8 mouse cellular contexts compared by ENCODE assay signal in the genomic region with DNA sequence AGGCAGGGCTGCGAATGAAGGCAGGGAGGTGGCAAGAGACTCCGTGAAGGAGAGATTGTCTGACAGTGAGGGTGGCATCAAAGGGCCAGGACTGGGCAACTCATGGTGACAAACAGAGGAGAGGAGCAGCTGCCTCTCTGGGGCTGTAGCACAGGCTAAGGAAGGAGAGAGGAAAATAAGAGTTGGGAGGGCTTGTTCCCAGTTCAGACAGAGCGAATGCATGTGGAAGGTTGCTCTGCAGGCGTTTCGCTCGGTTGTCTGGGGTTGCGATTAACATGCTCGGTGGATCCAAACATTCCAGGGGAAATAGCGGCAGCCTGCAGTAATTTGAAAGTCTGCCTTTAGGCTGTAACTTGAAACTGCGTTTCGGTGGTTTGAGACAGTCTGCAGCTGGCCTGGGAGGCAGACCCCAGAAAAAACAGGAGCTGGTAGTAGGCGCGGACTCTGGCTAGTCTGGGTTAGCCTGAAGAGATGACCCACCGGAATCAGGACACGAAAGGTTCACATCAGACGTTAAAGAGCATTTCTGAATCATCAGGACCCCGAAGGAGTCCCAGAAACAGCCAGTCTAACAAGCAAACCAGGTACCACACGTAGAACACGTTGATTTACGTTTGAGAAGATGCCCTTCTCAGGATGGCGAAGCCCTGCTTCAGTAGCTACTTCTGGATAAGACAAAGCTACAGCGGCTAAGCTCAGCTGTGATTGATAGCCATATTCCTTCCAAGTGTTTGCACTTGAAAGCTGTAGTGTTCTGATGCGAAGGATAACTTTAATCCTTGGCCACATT. TPM values are rescaled to one million over a fixed set of nuclear protein-coding genes. Genes with fewer than 3 reads are reported as not detected.
DNase-seq lines count a peak whose midpoint lies in the region; ATAC-seq lines count a peak whose summit lies in the region.

No protein-coding gene starts in this region.

- peaks cover 13% of the 10 kb centered on the region for H3K4me1 ChIP-seq in hindbrain, embryonic 15.5 days (replicated peaks)
- 0 out of 2 replicates have a peak, but pooled peaks cover 5% of the 10 kb centered on the region for H3K4me1 ChIP-seq in midbrain, embryonic 14.5 days (ENCODE audit: control insufficient read depth, insufficient read depth, low read length)

- 18% methylated on average over 23 of the region's 23 CpGs for WGBS in hindbrain, embryonic 15.5 days
- 22% methylated on average over 23 of the region's 23 CpGs for WGBS in midbrain, embryonic 14.5 days

- peak overlapping the region; percentile 55 for H3K4me2 ChIP-seq in hindbrain, embryonic 15.5 days
- H3K4me2 ChIP-seq in midbrain, embryonic 14.5 days (ENCODE audit: low read length) = peak overlapping the region; percentile 57

- ATAC-seq in hindbrain, embryonic 15.5 days (ENCODE audit: low FRiP score, low read depth) = peak; percentile 76
- ATAC-seq in midbrain, embryonic 14.5 days (ENCODE audit: low FRiP score, low TSS enrichment) = peak; percentile 38
- ATAC-seq in granulocyte monocyte progenitor cell, adult 5-6 weeks (replicated peaks; ENCODE audit: poor library complexity, severe bottlenecking) = no peak

- peak; percentile 6 to 12 for DNase-seq in cerebellum, postnatal 14 days
- DNase-seq in cerebellum, adult 9-11 months = no peak
- DNase-seq in ovary, postnatal 36 days (ENCODE audit: low spot score) = peak; percentile 37
- DNase-seq in ovary, postnatal 10 days (ENCODE audit: low spot score) = no peak
- DNase-seq in midbrain, embryonic 14.5 days = peak; percentile 69
- DNase-seq in urinary bladder, postnatal 4 days (ENCODE audit: low spot score in 2 of 2) = no peak

- no peaks in the 10 kb centered on the region for H3K36me3 ChIP-seq in hindbrain, embryonic 15.5 days
- H3K36me3 ChIP-seq in midbrain, embryonic 14.5 days (ENCODE audit: control insufficient read depth, insufficient read depth, low read length) = no peaks in the 10 kb centered on the region

- H3K27me3 ChIP-seq in hindbrain, embryonic 15.5 days = no peaks in the 10 kb centered on the region
- no peaks in the 10 kb centered on the region for H3K27me3 ChIP-seq in midbrain, embryonic 14.5 days (ENCODE audit: control insufficient read depth, insufficient read depth, low read length)

- H3K4me3 ChIP-seq in hindbrain, embryonic 15.5 days = peak overlapping the region; percentile 29
- peak overlapping the region; percentile 27 for H3K4me3 ChIP-seq in midbrain, embryonic 14.5 days (replicated peaks; ENCODE audit: low read depth, low read length)

- peak overlapping the region; percentile 30; the same call in 1 of the 2 replicates for H3K9ac ChIP-seq in hindbrain, embryonic 15.5 days
- H3K9ac ChIP-seq in midbrain, embryonic 14.5 days (replicated peaks; ENCODE audit: low read length) = peak overlapping the region; percentile 54

- H3K9me3 ChIP-seq in hindbrain, embryonic 15.5 days = no peaks in the 10 kb centered on the region
- no peaks in the 10 kb centered on the region for H3K9me3 ChIP-seq in midbrain, embryonic 14.5 days (ENCODE audit: control insufficient read depth, low read length)

- peak overlapping the region; percentile 48; the same call in 1 of the 2 replicates for H3K27ac ChIP-seq in hindbrain, embryonic 15.5 days (replicated peaks)
- peak overlapping the region; percentile 61 for H3K27ac ChIP-seq in midbrain, embryonic 14.5 days (replicated peaks; ENCODE audit: low read depth, low read length)

RNA-seq across cellular contexts. Expression of gene Gja1, which starts 54.7 kb away (rescaled TPM):
- 103 and 128 TPM in 2 replicates for polyA plus RNA-seq in hindbrain, embryonic 15.5 days (2015; fragmentation: Nextera tagmentation; extraction: Ambion mirVana)
- 14.1 and 90.0 TPM in 2 replicates for polyA plus RNA-seq in midbrain, embryonic 14.5 days (2014; fragmentation: Nextera tagmentation; extraction: Ambion mirVana)
- 0.41 and 1.3 TPM in 2 replicates for total RNA-seq in granulocyte monocyte progenitor cell, adult 5-6 weeks (2014; fragmentation: Nextera tagmentation)
- total RNA-seq in granulocyte monocyte progenitor cell, adult 5-6 weeks (2017) = 3.7 and 4.9 TPM in 2 replicates

Comparison
In these comparisons a context has a peak if more than half of its experiments do, and no peak if none do; other contexts are left out.
1. DNase-seq: peak in cerebellum, postnatal 14 days (2 of 2), ovary, postnatal 36 days (single experiment) and midbrain, embryonic 14.5 days (single experiment); none in cerebellum, adult 9-11 months (single experiment), ovary, postnatal 10 days (single experiment) and urinary bladder, postnatal 4 days (0 of 2).